Mouse (Mus musculus) liver, adult 2 months (tissue): Measurements from ENCODE around the gene Syne2. TPM values are rescaled to one million over a fixed set of nuclear protein-coding genes. Genes with fewer than 3 reads are reported as not detected.
"Not testable (repeated sequence)": the region's sequence is repeated elsewhere in the genome, so short reads cannot be mapped to it uniquely, and the experiment has no call there.

ENCODE experiments used
- DNase-seq: peaks from one replicate; pipeline ENCODE4 v3.0.0-alpha.2; 2011; ENCODE audit warnings: low read depth, low spot score; ENCODE audit errors: extremely low read depth
- H3K27ac ChIP-seq: fragments of 200-500 bp; replicated peaks from 2 replicates; pipeline ENCODE4 v1.5.1; 2012; ENCODE audit warnings: low read depth, mild to moderate bottlenecking, control low read depth, inconsistent platforms, low read length; ENCODE audit not compliant: insufficient read depth
- H3K27me3 ChIP-seq: fragments of 200-500 bp; 2 replicates; pipeline ENCODE4 v1.6.1; 2012; ENCODE audit warnings: mild to moderate bottlenecking, moderate library complexity, low read length, inconsistent platforms; ENCODE audit not compliant: control insufficient read depth, insufficient read depth
- H3K36me3 ChIP-seq: fragments of 200-500 bp; 2 replicates; pipeline ENCODE4 v1.6.1; 2012; ENCODE audit warnings: low read length, inconsistent platforms; ENCODE audit not compliant: control insufficient read depth, insufficient read depth
- H3K4me1 ChIP-seq: fragments of 200-500 bp; 2 replicates; pipeline ENCODE4 v1.6.1; 2011; ENCODE audit warnings: low read length; ENCODE audit not compliant: control insufficient read depth, insufficient read depth
- H3K4me3 ChIP-seq: fragments of 200-500 bp; 2 replicates; pipeline ENCODE4 v1.5.1; 2011; ENCODE audit warnings: low read depth, mild to moderate bottlenecking, control low read depth, low read length, moderate library complexity; ENCODE audit not compliant: insufficient read depth
- H3K79me2 ChIP-seq: fragments of 200-500 bp; 2 replicates; pipeline ENCODE4 v1.6.1; 2012; ENCODE audit warnings: inconsistent platforms, mild to moderate bottlenecking, low read length, moderate library complexity; ENCODE audit not compliant: control insufficient read depth, insufficient read depth
- H3K9ac ChIP-seq: fragments of 200-500 bp; 2 replicates; pipeline ENCODE4 v1.6.1; 2012; ENCODE audit warnings: low read depth, mild to moderate bottlenecking, control low read depth, inconsistent platforms, low read length
- CTCF ChIP-seq: fragments of 200-500 bp; IDR thresholded peaks from 2 replicates; pipeline ENCODE4 v1.5.1; 2011; ENCODE audit warnings: low read depth, low read length, control low read depth
- POLR2A ChIP-seq: fragments of 200-500 bp; IDR thresholded peaks from 2 replicates; pipeline ENCODE4 v1.6.1; 2011; ENCODE audit warnings: low read length, control low read depth; ENCODE audit not compliant: insufficient read depth; ENCODE audit errors: extremely low read depth
- WGBS: fragments of 180-500 bp; shearing (Covaris S2); methylation state at CpG from one replicate; pipeline ENCODE4 v1.1.7; 2018; 5-methylcytosine and 5-hydroxymethylcytosine counted together
- polyA plus RNA-seq: library from polyadenylated mRNA; depleted of rRNA; stranded (reverse); fragments of >200 nt; gene quantifications from 2 replicates; pipeline ENCODE4 v1.2.3, GENCODE M21; 2012
- total RNA-seq: library from RNA; depleted of rRNA; stranded (reverse); fragments of >200 nt; gene quantifications from 2 replicates; pipeline ENCODE4 v1.2.3, GENCODE M21; 2014

Gene Syne2
- total and polyA plus RNA-seq, 2 experiments: 12.0 to 31.3 TPM

GRCm38 (mm10) chr12:75786681-75787080, 31.3 kb upstream of the Syne2 start:
- H3K79me2 ChIP-seq, H3K9ac ChIP-seq, H3K4me1 ChIP-seq, H3K27ac ChIP-seq, H3K36me3 ChIP-seq, H3K4me3 ChIP-seq, H3K27me3 ChIP-seq: not testable (repeated sequence)
- WGBS: 0% methylated on average over 2 of the region's 2 CpGs
- peak; percentile 61 for DNase-seq
- peak; percentile 45 for TF ChIP-seq CTCF

GRCm38 (mm10) chr12:75789451-75789850, 28.5 kb upstream of the Syne2 start:
- no peak for DNase-seq
- no peak overlapping the region for H3K9ac ChIP-seq
- H3K27me3 ChIP-seq: no peaks in the 10 kb centered on the region
- no peak overlapping the region for H3K4me3 ChIP-seq
- no peaks in the 10 kb centered on the region for H3K79me2 ChIP-seq
- TF ChIP-seq CTCF (no peak), POLR2A (no peak)
- H3K27ac ChIP-seq: no peak overlapping the region
- WGBS: 71% methylated on average over 4 of the region's 4 CpGs
- no peaks in the 10 kb centered on the region for H3K4me1 ChIP-seq
- no peaks in the 10 kb centered on the region for H3K36me3 ChIP-seq

GRCm38 (mm10) chr12:75794527-75794926, 23.4 kb upstream of the Syne2 start:
- 80% methylated on average over 4 of the region's 4 CpGs for WGBS
- TF ChIP-seq POLR2A: no peak
- TF ChIP-seq CTCF: no peak
- no peaks in the 10 kb centered on the region for H3K27me3 ChIP-seq

GRCm38 (mm10) chr12:75796510-75796909, 21.4 kb upstream of the Syne2 start:
- 71% methylated on average over 2 of the region's 2 CpGs for WGBS
- Histone ChIP-seq H3K27me3 (no peaks in the 10 kb centered on the region), H3K36me3 (no peaks in the 10 kb centered on the region), H3K27ac (no peak overlapping the region), H3K79me2 (no peaks in the 10 kb centered on the region), H3K4me1 (no peaks in the 10 kb centered on the region), H3K9ac (no peak overlapping the region), H3K4me3 (no peak overlapping the region)
- peak; percentile 55; the same call in 1 of the 2 replicates for TF ChIP-seq CTCF
- no peak for TF ChIP-seq POLR2A
- peak; percentile 35 for DNase-seq

More at GRCm38 (mm10) chr12:75794527-75794926, 23.4 kb upstream of the Syne2 start:
- H3K4me3 ChIP-seq: no peak overlapping the region
- no peaks in the 10 kb centered on the region for H3K79me2 ChIP-seq
- H3K36me3 ChIP-seq: no peaks in the 10 kb centered on the region
- no peak overlapping the region for H3K27ac ChIP-seq
- no peak overlapping the region for H3K9ac ChIP-seq
- no peak for DNase-seq
- no peaks in the 10 kb centered on the region for H3K4me1 ChIP-seq

- WGBS: 76% methylated on average over 4 of the region's 4 CpGs
- Histone ChIP-seq H3K79me2 (no peaks in the 10 kb centered on the region; the same call in 1 of the 2 replicates), H3K4me1 (no peaks in the 10 kb centered on the region), H3K27me3 (no peaks in the 10 kb centered on the region), H3K27ac (no peak overlapping the region), H3K4me3 (no peak overlapping the region), H3K9ac (no peak overlapping the region), H3K36me3 (no peaks in the 10 kb centered on the region)
- peak; percentile 38 for DNase-seq
- TF ChIP-seq CTCF: no peak
- no peak for TF ChIP-seq POLR2A
Observed at GRCm38 (mm10) chr12:75806281-75806680, 11.7 kb upstream of the Syne2 start.

GRCm38 (mm10) chr12:75813766-75814165, 4.2 kb upstream of the Syne2 start:
- Histone ChIP-seq H3K4me1 (no peaks in the 10 kb centered on the region; the same call in 1 of the 2 replicates), H3K36me3 (no peaks in the 10 kb centered on the region; the same call in 1 of the 2 replicates), H3K79me2 (no peaks in the 10 kb centered on the region; the same call in 1 of the 2 replicates), H3K27me3 (no peaks in the 10 kb centered on the region), H3K27ac (no peak overlapping the region), H3K9ac (no peak overlapping the region), H3K4me3 (no peak overlapping the region)
- TF ChIP-seq CTCF (no peak), POLR2A (no peak)
- 91% methylated on average over 2 of the region's 2 CpGs for WGBS
- DNase-seq: no peak
